Mouse (Mus musculus) embryonic fibroblast, embryonic 13.5 days (primary cell): Measurements from ENCODE around the gene Xylb.

Experiments used
- CTCF ChIP-seq: IDR thresholded peaks from 2 replicates; pipeline ENCODE4 v1.5.1; 2011; ENCODE audit warnings: mild to moderate bottlenecking, control low read depth, low read length, moderate library complexity, borderline replicate concordance; ENCODE audit not compliant: insufficient read depth
- POLR2A ChIP-seq: IDR thresholded peaks from 2 replicates; pipeline ENCODE4 v1.6.1; 2011; ENCODE audit warnings: low read depth, mild to moderate bottlenecking, control low read depth, low read length, moderate library complexity

- TF ChIP-seq POLR2A: no peak
- no peak for TF ChIP-seq CTCF
These were observed 68.8 kb downstream of the Xylb start for GRCm38 (mm10) chr9:119425976-119426415.
